Mouse (Mus musculus) cerebellum, postnatal 10 days (tissue): Measurements from ENCODE around the gene Helb.

Experiments
- DNase-seq, 2 experiments: peaks; one replicate each; pipeline ENCODE4 v3.0.0; 2021; ENCODE audit warnings: mixed read lengths in 2 of 2

Helb gene

DNA sequence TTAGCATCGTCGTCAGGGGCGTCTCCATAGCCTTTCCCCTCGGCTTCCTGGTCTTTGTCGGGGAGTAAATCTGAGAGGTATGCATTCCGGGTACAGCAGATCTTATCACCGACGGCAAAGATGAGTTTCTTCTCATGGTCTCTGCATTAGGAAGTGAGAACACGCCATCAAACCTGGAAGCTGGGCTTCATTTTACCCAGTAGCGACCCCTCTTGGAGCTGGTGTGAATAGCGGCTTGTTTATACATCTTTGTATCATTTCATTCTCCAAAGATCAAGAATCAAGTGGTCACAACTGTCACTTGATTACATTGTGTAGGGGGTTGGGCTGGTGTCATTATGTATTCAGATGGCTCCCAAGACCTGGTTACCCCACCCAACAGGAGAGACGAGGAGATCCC lies 20.2 kb downstream of the Helb start:
- no peak for DNase-seq

DNA sequence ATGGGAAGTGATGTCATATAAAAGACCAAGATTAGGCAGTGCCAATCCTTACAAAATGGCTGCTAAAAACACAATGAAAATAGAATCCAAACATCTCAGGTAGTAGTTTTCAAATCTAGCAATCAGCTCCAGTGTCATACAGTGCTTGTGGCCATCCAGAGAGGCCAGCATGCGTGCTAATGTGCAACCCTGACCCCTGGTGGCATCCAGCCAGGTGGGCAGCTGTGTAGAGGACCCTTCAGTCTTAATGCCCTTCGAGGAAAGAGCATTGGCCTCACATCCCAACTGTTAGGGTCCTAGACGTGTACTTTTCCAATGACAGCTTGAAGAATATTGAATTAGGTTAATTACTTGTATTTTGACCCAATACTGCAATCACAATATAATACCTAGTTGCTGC lies 34.9 kb downstream of the Helb start:
- peak; percentile 20 to 35 for DNase-seq

DNA sequence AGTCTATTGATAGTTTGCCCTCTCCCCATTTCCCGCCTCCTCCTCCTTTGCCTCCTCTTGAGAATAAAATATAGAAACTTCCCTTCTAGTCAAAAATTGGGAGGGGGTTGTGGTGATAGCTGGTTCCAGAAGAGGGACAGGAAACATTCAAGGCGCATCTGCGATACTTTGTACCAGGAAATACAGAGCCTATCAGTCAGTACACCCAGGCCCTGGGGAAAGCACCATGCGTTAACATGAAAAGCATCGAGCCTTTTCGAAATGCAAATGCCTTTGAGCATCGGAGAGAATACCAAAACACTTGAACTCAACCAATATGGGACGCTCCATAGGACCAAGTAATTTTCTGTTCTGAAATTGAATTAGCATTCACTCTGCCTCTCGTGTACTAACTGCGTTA lies 46.5 kb downstream of the Helb start:
- DNase-seq, result no peak

DNA sequence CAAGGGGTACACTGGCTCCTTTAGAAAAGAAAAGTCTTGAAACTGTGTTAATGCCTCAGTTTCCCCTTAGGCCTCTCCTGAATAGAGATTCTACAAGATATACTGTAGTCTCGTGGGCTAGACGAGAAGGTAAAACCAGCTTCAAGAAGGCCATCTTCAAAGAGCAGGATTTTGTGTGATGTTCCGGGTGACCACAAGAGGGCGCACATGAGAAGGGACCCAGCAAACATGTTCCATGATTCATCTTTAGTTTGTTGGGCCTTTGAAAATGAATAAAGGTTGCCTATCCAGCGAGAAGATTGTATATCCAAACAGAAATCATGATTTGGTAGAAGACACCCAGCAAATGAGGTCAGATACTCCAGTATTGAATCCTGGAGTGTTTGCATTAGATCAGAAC lies 48.4 kb downstream of the Helb start:
- DNase-seq, result peak; percentile 77 to 81

DNA sequence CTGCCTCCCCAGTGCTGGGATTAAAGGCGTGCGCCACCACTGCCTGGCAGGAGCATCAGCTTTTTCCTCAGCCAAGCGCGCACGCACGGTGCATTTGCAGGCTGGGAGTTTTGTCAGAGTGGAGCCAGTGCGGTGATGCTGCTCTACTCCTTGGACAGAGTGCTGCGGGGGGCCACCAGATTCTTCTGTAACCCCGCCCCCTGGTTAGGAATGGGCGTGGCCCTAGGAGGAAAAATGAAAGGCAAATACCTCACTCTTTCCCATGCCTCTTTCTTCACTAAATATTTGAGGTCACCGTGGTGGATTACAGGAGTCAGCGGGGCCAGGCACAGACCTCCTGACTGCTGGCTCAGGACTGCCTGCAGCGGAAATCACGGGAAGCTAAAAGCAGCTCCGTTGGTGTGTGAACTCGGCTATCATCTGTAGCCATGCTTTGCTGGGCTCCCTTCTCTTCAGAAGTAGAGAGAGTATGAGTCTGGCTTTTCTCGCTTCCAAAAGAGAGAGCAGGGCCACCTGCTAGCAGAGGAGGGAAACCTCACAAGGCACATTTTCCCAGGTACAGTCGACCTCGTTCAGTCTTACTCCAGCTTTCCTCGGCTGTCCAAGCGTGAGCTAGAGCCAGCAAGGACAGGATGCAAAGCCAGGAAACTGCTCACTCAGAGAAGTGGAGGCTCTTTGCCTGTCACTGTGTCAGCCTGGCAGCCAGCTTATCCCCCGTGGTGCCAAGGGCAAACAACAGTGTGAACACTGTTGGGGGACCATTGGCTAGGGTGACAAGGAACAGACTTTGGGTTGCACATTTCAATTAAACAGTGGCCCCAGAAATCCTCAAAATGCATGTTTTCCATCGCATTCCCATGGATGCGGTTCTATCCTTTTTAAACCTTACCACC lies 51.3 kb downstream of the Helb start:
- peak; percentile 59 to 77 for DNase-seq

DNA sequence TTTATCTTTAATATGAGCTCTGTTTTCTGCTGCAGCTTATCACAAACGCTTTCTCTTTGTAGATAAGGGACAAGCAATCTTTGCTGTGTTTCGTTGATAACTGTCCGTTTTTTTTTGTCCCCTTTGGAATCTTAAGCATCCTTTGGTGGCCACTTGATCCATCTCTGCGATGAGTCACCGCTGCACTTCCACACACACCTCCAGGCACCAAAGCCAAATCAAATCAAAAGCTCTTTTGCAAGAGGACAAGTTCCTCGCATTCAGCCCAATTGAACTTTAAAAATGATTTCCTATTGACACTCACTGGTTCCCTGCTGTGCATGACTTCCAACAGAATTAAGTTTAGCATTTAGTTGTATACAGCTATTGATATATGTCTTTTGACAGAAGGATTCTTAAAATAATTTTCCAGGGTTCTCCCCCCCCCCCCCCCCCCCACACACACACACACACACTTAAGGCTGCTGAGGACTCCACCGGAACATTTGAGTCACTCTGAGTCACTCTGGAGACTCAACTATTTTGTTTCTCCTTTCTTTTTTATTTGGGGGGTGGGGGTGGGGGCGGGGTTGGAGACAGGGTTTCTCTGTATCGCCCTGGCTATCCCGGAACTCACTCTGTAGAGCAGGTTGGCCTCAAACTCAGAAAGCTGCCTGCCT lies 52.1 kb downstream of the Helb start:
- DNase-seq, result no peak

DNA sequence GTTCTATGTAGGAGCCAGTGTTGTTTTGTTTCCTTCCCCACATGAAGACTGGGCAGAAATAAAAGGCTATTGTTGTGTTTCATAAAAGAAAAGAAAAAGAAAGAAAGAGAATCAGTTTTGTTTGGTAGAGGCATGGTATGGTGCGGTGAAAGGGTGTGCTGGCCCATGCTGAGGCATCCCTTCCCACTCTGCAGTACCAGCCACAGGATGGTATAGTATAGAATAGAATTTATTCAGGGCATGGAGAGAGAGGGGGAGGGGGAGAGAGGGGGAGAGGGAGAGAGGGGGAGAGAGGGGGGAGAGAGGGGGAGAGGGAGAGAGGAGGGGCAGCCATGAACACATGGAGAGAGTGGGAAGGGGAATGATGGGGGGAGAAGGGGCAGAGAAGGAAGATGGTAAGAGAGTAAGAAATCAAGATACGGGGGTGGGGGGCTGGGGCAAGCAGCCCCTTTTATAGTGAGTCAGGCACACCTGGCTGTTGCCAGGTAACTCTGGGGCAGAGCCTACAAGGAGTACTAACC lies 68.0 kb downstream of the Helb start:
- no peak for DNase-seq

DNA sequence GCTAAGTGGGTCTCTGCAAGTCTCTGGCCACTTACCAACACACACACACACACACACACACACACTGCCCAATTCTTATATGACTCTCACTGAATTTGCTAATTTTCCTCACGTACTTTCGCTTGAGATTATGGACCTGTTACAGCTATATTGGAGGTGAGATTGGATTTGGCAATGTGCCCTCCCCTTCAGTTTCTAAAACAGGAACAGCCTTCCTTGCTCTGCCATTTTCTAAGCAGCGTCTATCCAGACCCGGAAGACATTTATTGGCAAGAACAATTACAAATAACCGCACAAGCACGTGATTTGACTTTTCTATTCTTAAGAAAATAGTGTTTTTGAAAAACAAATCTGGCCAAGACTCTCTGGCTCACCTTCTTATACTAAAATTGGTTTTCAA lies 68.5 kb downstream of the Helb start:
- DNase-seq, result peak in 1 of 2 experiments; percentile 30

DNA sequence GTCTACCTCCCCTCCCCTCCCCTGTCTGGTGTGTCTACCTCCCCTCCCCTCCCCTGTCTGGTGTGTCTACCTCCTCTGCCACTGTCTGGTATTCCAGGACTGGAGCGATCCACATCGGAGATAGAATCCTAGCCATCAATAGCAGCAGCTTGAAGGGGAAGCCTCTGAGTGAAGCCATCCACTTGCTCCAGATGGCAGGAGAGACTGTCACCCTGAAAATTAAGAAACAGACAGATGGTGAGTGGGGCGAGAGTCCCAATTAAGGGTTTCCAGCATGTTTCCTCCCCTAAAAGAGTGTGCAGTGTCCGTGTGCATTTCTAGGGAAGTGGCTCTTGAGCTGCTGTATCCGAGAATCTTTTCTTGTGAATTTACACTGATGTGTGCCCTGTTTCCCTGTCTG lies 74.6 kb downstream of the Helb start:
- peak; percentile 56 to 63 for DNase-seq

DNA sequence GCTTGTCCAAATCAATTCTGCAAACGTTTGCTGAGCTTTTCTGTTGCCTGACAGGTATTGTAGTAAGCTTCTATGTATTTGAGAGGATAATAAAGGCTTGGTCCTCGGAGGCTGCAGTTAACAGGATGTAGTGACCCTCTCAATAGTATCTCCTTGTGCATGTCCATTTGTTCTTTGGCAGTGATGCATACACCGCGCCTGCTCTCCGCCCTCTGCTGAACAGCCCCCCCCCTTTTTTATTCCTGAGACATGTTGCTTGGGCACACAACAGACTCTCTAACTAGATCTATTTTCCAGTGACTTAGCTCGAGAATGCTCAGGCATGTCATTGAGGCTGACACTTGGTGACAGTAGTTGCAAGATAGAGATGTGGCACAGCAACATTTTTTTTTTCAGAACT lies 77.0 kb downstream of the Helb start:
- no peak for DNase-seq

DNA sequence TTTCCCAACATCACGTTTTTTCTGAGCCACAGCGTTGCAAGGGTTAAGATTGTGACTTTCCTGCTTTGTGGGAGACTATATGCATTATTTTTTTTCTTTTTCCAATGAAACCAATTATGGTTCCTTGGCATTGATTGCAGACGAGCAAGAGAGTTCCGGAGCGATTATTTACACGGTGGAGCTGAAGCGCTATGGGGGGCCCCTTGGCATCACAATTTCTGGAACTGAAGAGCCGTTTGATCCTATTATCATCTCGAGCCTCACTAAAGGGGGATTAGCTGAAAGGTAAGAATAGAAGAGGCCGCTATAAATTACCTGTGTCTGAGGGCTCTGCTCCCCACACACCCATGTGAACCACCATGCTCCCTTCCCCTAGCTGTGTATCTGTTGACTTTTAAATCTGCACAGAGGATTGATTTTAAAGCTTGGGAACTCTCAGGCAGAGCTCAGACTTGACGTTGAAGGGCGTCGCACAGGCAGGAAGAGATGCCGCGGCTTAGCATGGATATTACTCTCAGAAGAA lies 77.5 kb downstream of the Helb start:
- peak; percentile 62 to 63 for DNase-seq

DNA sequence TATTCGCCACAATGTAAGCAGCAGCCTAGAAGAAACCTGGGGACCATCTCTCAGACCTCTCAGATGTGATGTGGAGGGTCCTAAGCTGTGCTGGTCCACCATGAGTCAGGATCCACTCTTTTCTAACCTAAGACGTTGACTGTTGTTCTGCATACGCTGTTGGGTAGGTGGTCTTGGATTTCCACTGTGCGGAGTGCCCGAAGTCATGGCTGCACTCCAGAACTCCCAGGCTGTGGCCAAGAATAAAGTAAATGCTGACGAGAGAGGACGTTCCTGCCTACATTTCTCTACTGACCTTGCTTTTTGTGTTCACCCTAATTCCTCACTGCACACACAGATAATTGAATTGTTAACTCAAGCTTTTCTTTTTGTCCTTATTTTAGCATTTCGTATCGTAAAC lies 78.9 kb downstream of the Helb start:
- DNase-seq, result peak; percentile 62 to 73
